ENCODE assay signal across 26 mouse cellular contexts in genomic region chr2:112614375-112614774, GRCm38 (mm10).
DNase-seq lines count a peak whose midpoint lies in the region; ATAC-seq and TF ChIP-seq lines count a peak whose summit lies in the region.
"Had no signal": no experiment of that assay in that cellular context is flagged by ENCODE, and none has a peak within 500 bp of the region (broad histone marks: within the 10 kb centered on the region; RNA-seq: fewer than 3 reads in every experiment).

No protein-coding gene starts in this region.

- no peaks in the 10 kb centered on the region for H3K36me3 ChIP-seq in forebrain, postnatal 0 days (ENCODE audit: insufficient read depth)
- no peaks in the 10 kb centered on the region for H3K36me3 ChIP-seq in forebrain, embryonic 13.5 days (ENCODE audit: poor library complexity, severe bottlenecking)
- H3K36me3 ChIP-seq in hindbrain, postnatal 0 days (ENCODE audit: insufficient read depth, low read length) = no peaks in the 10 kb centered on the region
- H3K36me3 ChIP-seq in hindbrain, embryonic 11.5 days (ENCODE audit: control insufficient read depth, insufficient read depth, low read length) = no peaks in the 10 kb centered on the region
- no peaks in the 10 kb centered on the region for H3K36me3 ChIP-seq in lung, embryonic 16.5 days (ENCODE audit: control insufficient read depth, insufficient read depth, low read length)
- H3K36me3 ChIP-seq: embryonic facial prominence, embryonic 10.5 days; embryonic facial prominence, embryonic 13.5 days; forebrain, embryonic 12.5 days; hindbrain, embryonic 10.5 days had no signal

- no peaks in the 10 kb centered on the region for H3K4me1 ChIP-seq in forebrain, postnatal 0 days (ENCODE audit: insufficient read depth)
- H3K4me1 ChIP-seq in forebrain, embryonic 13.5 days = no peaks in the 10 kb centered on the region
- no peaks in the 10 kb centered on the region for H3K4me1 ChIP-seq in hindbrain, postnatal 0 days (ENCODE audit: insufficient read depth, low read length)
- no peaks in the 10 kb centered on the region for H3K4me1 ChIP-seq in hindbrain, embryonic 11.5 days (replicated peaks; ENCODE audit: control insufficient read depth, insufficient read depth, low read length)
- no peaks in the 10 kb centered on the region for H3K4me1 ChIP-seq in lung, embryonic 16.5 days (replicated peaks; ENCODE audit: control insufficient read depth, insufficient read depth, low read length)
- H3K4me1 ChIP-seq: embryonic facial prominence, embryonic 10.5 days; embryonic facial prominence, embryonic 13.5 days; forebrain, embryonic 12.5 days had no signal

- no peaks in the 10 kb centered on the region for H3K27me3 ChIP-seq in forebrain, postnatal 0 days (ENCODE audit: insufficient read depth, low read length)
- no peaks in the 10 kb centered on the region for H3K27me3 ChIP-seq in forebrain, embryonic 13.5 days
- H3K27me3 ChIP-seq in hindbrain, postnatal 0 days (ENCODE audit: insufficient read depth, low read length) = no peaks in the 10 kb centered on the region
- H3K27me3 ChIP-seq in hindbrain, embryonic 11.5 days (ENCODE audit: control insufficient read depth, insufficient read depth, low read length) = no peaks in the 10 kb centered on the region
- H3K27me3 ChIP-seq in lung, embryonic 16.5 days (ENCODE audit: control insufficient read depth, insufficient read depth, low read depth, low read length) = no peaks in the 10 kb centered on the region
- H3K27me3 ChIP-seq: embryonic facial prominence, embryonic 13.5 days; forebrain, embryonic 12.5 days had no signal

- no peak overlapping the region for H3K9ac ChIP-seq in forebrain, postnatal 0 days
- H3K9ac ChIP-seq in forebrain, embryonic 13.5 days = no peak overlapping the region
- H3K9ac ChIP-seq in hindbrain, postnatal 0 days (replicated peaks; ENCODE audit: low read length) = no peak overlapping the region
- no peak overlapping the region for H3K9ac ChIP-seq in hindbrain, embryonic 11.5 days (ENCODE audit: low read depth, low read length)
- H3K9ac ChIP-seq in lung, embryonic 16.5 days (ENCODE audit: low read length) = no peak overlapping the region
- H3K9ac ChIP-seq: embryonic facial prominence, embryonic 13.5 days; forebrain, embryonic 12.5 days; hindbrain, embryonic 14.5 days had no signal

- H3K4me2 ChIP-seq in forebrain, postnatal 0 days (ENCODE audit: low read depth) = no peak overlapping the region
- H3K4me2 ChIP-seq in forebrain, embryonic 13.5 days = no peak overlapping the region
- no peak overlapping the region for H3K4me2 ChIP-seq in hindbrain, postnatal 0 days (ENCODE audit: low read depth, low read length)
- no peak overlapping the region for H3K4me2 ChIP-seq in hindbrain, embryonic 11.5 days (replicated peaks; ENCODE audit: low read depth, low read length)
- no peak overlapping the region for H3K4me2 ChIP-seq in lung, embryonic 16.5 days (ENCODE audit: low read depth, low read length)
- H3K4me2 ChIP-seq: embryonic facial prominence, embryonic 13.5 days; forebrain, embryonic 12.5 days; heart, embryonic 11.5 days; hindbrain, embryonic 14.5 days had no signal

- TF ChIP-seq CTCF in forebrain, postnatal 0 days (IDR thresholded peaks at IDR 0.05; ENCODE audit: low read depth) = no peak
- TF ChIP-seq CTCF in hindbrain, postnatal 0 days (IDR thresholded peaks at IDR 0.05; ENCODE audit: low read depth) = no peak
- no peak for TF ChIP-seq CTCF in brain, embryonic 14.5 days (IDR thresholded peaks at IDR 0.05; ENCODE audit: borderline replicate concordance, extremely low read depth, insufficient read depth, insufficient read length)

- ATAC-seq in forebrain, postnatal 0 days = peak; percentile 43
- no peak for ATAC-seq in forebrain, embryonic 13.5 days
- ATAC-seq in hindbrain, postnatal 0 days = peak; percentile 58
- no peak for ATAC-seq in hindbrain, embryonic 11.5 days (ENCODE audit: low FRiP score)
- ATAC-seq in lung, embryonic 16.5 days (ENCODE audit: low read depth) = 0 out of 2 replicates have a peak, but pooled peaks have one; percentile 23
- ATAC-seq: CD4-positive, CD25-positive, alpha-beta regulatory T cell, adult 4 months; forebrain, embryonic 16.5 days; intestine, postnatal 0 days had no signal

- DNase-seq in forebrain, postnatal 0 days = no peak
- DNase-seq in hindbrain, postnatal 0 days (ENCODE audit: low spot score) = no peak
- DNase-seq in hindbrain, embryonic 11.5 days (ENCODE audit: low spot score) = no peak
- no peak for DNase-seq in lung, postnatal 14 days
- peak; percentile 54 for DNase-seq in brain, embryonic 14.5 days (ENCODE audit: low read depth)
- no peak for DNase-seq in urinary bladder, postnatal 10 days (ENCODE audit: low spot score)
- DNase-seq: adrenal gland, adult 2 months; adrenal gland, postnatal 14 days; cerebellum, adult 11-12 months; cerebellum, adult 9-10 months; cerebellum, postnatal 36 days; embryo, embryonic 11 days; gastrocnemius, postnatal 10 days; gastrocnemius, postnatal 36 days had no signal

- H3K27ac ChIP-seq in forebrain, postnatal 0 days (ENCODE audit: low read depth, low read length) = no peak overlapping the region
- H3K27ac ChIP-seq in forebrain, embryonic 13.5 days = no peak overlapping the region
- H3K27ac ChIP-seq in hindbrain, postnatal 0 days = no peak overlapping the region
- H3K27ac ChIP-seq in hindbrain, embryonic 11.5 days (ENCODE audit: low read depth, low read length) = no peak overlapping the region
- no peak overlapping the region for H3K27ac ChIP-seq in lung, embryonic 16.5 days (ENCODE audit: low read length)
- H3K27ac ChIP-seq: embryonic facial prominence, embryonic 10.5 days; embryonic facial prominence, embryonic 13.5 days; forebrain, embryonic 12.5 days; hindbrain, embryonic 10.5 days; hindbrain, embryonic 14.5 days had no signal

- WGBS in forebrain, postnatal 0 days = 72% methylated on average over 7 of the region's 7 CpGs
- 81% methylated on average over 7 of the region's 7 CpGs for WGBS in forebrain, embryonic 13.5 days
- WGBS in hindbrain, postnatal 0 days = 75% methylated on average over 7 of the region's 7 CpGs
- WGBS in hindbrain, embryonic 11.5 days = 93% methylated on average over 7 of the region's 7 CpGs
- WGBS in lung, embryonic 16.5 days = 77% methylated on average over 7 of the region's 7 CpGs

- no peak overlapping the region for H3K4me3 ChIP-seq in forebrain, postnatal 0 days (ENCODE audit: low read depth, low read length)
- H3K4me3 ChIP-seq in forebrain, embryonic 13.5 days = no peak overlapping the region
- H3K4me3 ChIP-seq in hindbrain, postnatal 0 days (ENCODE audit: low read length) = no peak overlapping the region
- H3K4me3 ChIP-seq in hindbrain, embryonic 11.5 days (ENCODE audit: low read depth, low read length) = no peak overlapping the region
- H3K4me3 ChIP-seq in lung, embryonic 16.5 days (ENCODE audit: low read length) = no peak overlapping the region
- H3K4me3 ChIP-seq: embryonic facial prominence, embryonic 10.5 days; embryonic facial prominence, embryonic 13.5 days; erythroblast, embryonic 14.5 days; forebrain, embryonic 12.5 days; hindbrain, embryonic 10.5 days had no signal

- no peak for TF ChIP-seq POLR2A in brain, embryonic 14.5 days (IDR thresholded peaks at IDR 0.05; ENCODE audit: borderline replicate concordance, extremely low read depth, insufficient read depth, insufficient read length, poor library complexity, severe bottlenecking)

- no peaks in the 10 kb centered on the region for H3K9me3 ChIP-seq in forebrain, postnatal 0 days (ENCODE audit: low read length)
- H3K9me3 ChIP-seq in forebrain, embryonic 13.5 days (replicated peaks) = no peaks in the 10 kb centered on the region
- no peaks in the 10 kb centered on the region for H3K9me3 ChIP-seq in hindbrain, postnatal 0 days (ENCODE audit: low read length)
- no peaks in the 10 kb centered on the region for H3K9me3 ChIP-seq in hindbrain, embryonic 11.5 days (ENCODE audit: control insufficient read depth, low read length)
- no peaks in the 10 kb centered on the region for H3K9me3 ChIP-seq in lung, embryonic 16.5 days (ENCODE audit: control insufficient read depth, low read length)
- H3K9me3 ChIP-seq: embryonic facial prominence, embryonic 10.5 days; embryonic facial prominence, embryonic 13.5 days; forebrain, embryonic 12.5 days; hindbrain, embryonic 10.5 days had no signal

Comparison
In these comparisons a context has a peak if more than half of its experiments do, and no peak if none do; other contexts are left out.
1. ATAC-seq: peak in forebrain, postnatal 0 days (single experiment), hindbrain, postnatal 0 days (single experiment) and lung, embryonic 16.5 days (single experiment); none in forebrain, embryonic 13.5 days (single experiment) and hindbrain, embryonic 11.5 days (single experiment).